Mouse (Mus musculus): ENCODE results near the gene Ppp2r2c. TPM values are rescaled to one million over a fixed set of nuclear protein-coding genes. Genes with fewer than 3 reads are reported as not detected.

The Ppp2r2c gene
- total RNA-seq, 2 experiments from 2014 or later = 375 to 387 TPM

GRCm38 (mm10) chr5:36989625-36989977 lies 121.3 kb downstream of the Ppp2r2c start:
- DNase-seq (ENCODE audit: low spot score in 2 of 2) = no peak
- peak overlapping the region; percentile 73; the same call in 1 of the 2 replicates for H3K27ac ChIP-seq
- peak overlapping the region; percentile 79 for H3K4me3 ChIP-seq
- no peak for TF ChIP-seq CTCF (conservative IDR thresholded peaks at IDR 0.05)

- no peak for TF ChIP-seq CTCF (conservative IDR thresholded peaks at IDR 0.05)
- Histone ChIP-seq H3K27ac (no peak overlapping the region), H3K4me3 (no peak overlapping the region)
- DNase-seq (ENCODE audit: low spot score in 2 of 2) = no peak
Measured at GRCm38 (mm10) chr5:36990196-36990595, 121.9 kb downstream of the Ppp2r2c start.

DNA sequence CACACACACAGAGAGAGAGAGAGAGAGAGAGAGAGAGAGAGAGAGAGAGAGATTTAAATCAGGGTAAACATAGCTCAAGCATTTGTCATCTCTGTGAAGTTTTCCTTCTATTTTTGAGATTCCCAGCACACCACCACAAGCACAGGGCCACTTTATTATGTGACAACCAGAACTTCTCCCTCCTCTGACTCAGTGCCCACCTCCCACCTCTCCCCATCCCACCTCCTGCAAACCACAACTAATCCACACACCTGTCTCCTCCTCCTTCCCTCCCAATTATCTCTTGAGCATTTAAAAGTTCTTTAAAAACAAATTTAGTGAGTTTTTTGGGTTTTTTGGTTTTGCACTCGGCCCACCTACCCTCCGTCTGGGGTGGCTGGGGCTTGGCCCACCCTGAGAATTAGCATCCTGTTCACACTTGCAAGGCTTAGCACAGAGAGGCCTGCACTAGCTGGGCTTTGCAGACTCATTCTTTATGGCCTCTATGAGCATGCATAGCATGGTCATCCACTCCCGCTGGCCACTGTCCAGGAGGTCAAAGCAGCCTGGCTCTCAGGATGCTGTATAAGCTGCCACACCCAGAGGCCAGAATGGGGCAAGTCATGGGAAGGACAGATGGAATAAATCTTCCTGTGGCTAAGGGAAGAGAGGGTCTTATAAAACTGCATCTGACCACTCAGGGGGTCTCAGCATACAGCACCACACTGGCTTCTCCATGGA lies 122.5 kb downstream of the Ppp2r2c start:
- H3K27ac ChIP-seq = peak overlapping the region; percentile 18; the same call in 1 of the 2 replicates
- DNase-seq (ENCODE audit: low spot score in 2 of 2) = no peak
- no peak for TF ChIP-seq CTCF (conservative IDR thresholded peaks at IDR 0.05)
- no peak overlapping the region for H3K4me3 ChIP-seq

- DNase-seq (ENCODE audit: low spot score in 2 of 2) = no peak
- Histone ChIP-seq H3K4me3 (no peak overlapping the region), H3K27ac (no peak overlapping the region)
- no peak for TF ChIP-seq CTCF (conservative IDR thresholded peaks at IDR 0.05)
Measured at GRCm38 (mm10) chr5:36996410-36996809, 128.1 kb downstream of the Ppp2r2c start.

DNA sequence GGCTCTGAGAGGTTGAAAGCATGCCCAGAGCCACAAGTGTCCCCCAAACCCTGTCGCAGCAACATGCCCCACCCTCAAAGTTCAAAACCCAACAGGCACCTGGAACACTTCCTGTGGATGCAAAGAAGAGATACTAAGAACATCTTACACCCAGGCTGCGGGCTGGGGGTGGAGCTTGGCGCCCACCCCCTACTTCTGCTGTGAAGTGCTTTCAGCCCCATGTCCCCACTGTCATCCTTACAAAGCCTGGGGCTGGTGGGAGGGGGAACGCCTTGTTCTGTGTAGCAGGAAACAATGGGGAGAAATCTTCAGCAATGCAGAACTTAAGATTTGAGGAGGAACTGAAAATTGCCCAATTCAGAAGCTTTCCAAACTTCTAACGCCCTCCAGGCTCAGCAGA lies 129.7 kb downstream of the Ppp2r2c start:
- no peak overlapping the region for H3K4me3 ChIP-seq
- no peak for DNase-seq (ENCODE audit: low spot score in 2 of 2)
- no peak overlapping the region for H3K27ac ChIP-seq
- TF ChIP-seq CTCF (conservative IDR thresholded peaks at IDR 0.05) = no peak

DNA sequence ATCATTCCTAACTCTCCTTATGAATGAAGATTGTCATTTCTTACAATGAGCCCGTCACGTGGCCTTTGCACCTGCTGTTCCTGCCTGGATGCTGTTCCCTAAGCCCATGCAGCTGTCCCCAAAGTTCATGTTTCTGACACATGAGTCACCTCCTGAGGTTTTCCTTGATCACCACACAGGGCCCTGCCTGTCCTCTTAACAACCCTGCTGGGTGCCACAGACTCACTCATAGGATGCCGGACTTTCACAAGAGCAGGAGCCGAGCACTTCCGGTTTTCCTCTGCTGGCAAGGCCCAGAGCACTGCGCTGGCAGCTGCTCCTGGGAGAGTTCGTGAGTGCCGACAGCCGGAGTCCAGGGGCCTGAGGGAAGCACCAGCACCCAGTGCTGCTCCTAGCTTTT lies 132.7 kb downstream of the Ppp2r2c start:
- TF ChIP-seq CTCF (conservative IDR thresholded peaks at IDR 0.05) = no peak
- no peak overlapping the region for H3K27ac ChIP-seq
- DNase-seq (ENCODE audit: low spot score in 2 of 2) = no peak
- H3K4me3 ChIP-seq = no peak overlapping the region

DNA sequence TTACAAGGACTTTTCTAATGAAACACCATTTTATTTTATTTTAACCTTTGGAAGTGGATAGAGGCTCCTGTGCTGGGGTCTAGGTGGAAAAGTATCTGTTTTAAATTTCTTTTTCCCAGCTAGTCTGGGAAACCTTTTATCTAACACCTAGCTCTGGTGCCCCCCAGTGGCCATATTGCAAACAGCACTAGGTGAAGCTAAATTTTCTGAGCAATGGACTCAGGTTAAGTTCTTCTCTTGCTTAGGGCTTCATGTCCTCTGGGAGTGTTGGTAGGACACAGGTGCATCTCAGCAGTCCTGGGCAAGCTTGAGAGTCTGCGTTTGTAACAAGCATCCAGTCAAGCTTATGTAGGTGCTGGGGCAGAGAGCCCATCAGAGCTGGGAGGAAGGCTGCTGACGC lies 133.7 kb downstream of the Ppp2r2c start:
- peak; percentile 93 for TF ChIP-seq CTCF (conservative IDR thresholded peaks at IDR 0.05)
- Histone ChIP-seq H3K27ac (no peak overlapping the region), H3K4me3 (no peak overlapping the region)
- peak; percentile 73 to 91 for DNase-seq (ENCODE audit: low spot score in 2 of 2)

Other genes with a start within 250 kb of the Ppp2r2c start
- 100 to 1,000 TPM; 100 to 103 TPM for gene D5Ertd579e, start 172.5 kb upstream of the Ppp2r2c start, total RNA-seq (2021)
- 10 to 100 TPM; 22.4 to 26.0 TPM for gene Bloc1s4, start 119.9 kb upstream of the Ppp2r2c start, total RNA-seq (2021)
- gene Mrfap1, start 71.7 kb upstream of the Ppp2r2c start, total RNA-seq (2021) = 100 to 1,000 TPM; 577 to 598 TPM
- 10 to 100 TPM; 29.5 to 31.9 TPM for gene Man2b2, start 37.9 kb upstream of the Ppp2r2c start, total RNA-seq (2021)
- gene Wfs1, start 120.7 kb downstream of the Ppp2r2c start, total RNA-seq (2021) = 100 to 1,000 TPM; 133 to 144 TPM
- gene Gm1043, start 216.9 kb downstream of the Ppp2r2c start, total RNA-seq (2021) = 10 to 100 TPM; 31.8 to 33.1 TPM